Mouse (Mus musculus) hematopoietic stem cell, adult 5-6 weeks (primary cell): Measurements from ENCODE around the gene Ccnc. TPM values are rescaled to one million over a fixed set of nuclear protein-coding genes. Genes with fewer than 3 reads are reported as not detected.
A peak's percentile ranks its signal among the peaks of the same experiment; 100 is the strongest.

Source experiments
- ATAC-seq, 2 experiments: fragments of 125-278 bp in 1 of 2; replicated peaks in 1 of 2; 2 replicates each; pipeline ENCODE4 v1.8.0; 2016 to 2017; ENCODE audit warnings: inconsistent platforms in 2 of 2, mild to moderate bottlenecking in 2 of 2, moderate number of reproducible peaks in 2 of 2, low read depth in 1 of 2, moderate TSS enrichment in 1 of 2; ENCODE audit not compliant: low FRiP score in 2 of 2, poor library complexity in 2 of 2, severe bottlenecking in 2 of 2, insufficient read depth in 1 of 2, low TSS enrichment in 1 of 2
- total RNA-seq: library from RNA; stranded (forward); fragments of 172-1452, 232-1000 nt; gene quantifications from 2 replicates; pipeline ENCODE4 v1.2.3, GENCODE M21; 2017

Gene Ccnc
- total RNA-seq, 1 experiment from 2014 or later = 32.5 TPM

DNA sequence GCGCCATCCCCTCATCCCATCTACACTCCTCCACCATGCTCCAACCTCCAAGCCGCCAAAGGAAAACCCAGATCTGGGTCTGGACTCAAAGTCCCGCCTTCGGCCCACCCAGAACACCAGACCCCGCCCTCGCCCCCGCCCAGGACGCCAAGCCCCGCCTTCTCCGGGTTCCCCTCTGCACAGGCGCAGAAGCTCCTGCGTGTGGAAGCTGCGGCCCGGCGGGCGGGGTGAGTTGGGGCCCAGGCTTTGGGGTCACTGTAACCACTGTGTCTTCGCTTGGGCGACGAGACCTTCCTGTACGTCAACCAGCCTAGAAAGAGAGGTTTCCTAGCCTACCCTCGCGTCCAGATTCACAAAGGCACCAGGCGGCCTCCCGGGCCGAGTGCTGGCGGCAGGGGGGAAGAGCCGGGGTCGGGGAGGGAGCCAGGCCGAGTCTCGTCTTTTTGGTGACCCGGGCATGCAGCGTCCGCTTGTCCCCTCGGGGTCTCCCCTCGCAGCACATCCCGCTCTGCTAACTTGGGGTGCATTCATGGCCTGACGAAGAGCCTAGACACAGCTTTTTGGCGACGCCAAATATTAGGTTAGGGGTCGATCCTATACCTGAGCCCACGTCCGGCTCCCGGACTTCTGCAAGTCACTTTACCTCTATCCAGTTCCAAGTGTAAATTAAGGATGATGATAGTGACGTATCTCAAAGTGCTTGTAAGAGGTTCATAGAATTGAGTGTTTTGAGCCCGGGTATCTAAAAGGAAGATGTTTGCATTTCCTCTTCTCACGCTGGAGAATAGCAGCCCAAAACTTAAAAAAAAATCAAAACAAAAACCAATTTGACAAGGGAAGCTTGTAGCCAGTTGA lies 48.8 kb downstream of the Ccnc start:
- peak; percentile 96 for ATAC-seq

DNA sequence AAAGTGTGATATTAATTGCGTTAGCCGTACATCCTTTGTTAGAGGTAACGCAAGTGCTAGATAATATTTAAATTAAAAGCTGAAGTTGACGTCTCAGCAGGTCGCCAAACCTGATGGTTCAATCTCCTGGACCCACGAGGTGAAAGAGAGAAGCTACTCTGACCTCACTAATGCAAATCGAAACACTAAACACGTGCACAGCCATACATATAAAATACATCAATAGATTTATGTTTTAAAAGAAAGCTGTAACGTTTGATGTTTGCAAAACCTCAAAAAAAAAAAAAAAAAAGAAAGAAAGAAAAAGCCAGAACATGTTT lies 49.4 kb downstream of the Ccnc start:
- peak in 1 of 2 experiments; percentile 20; a peak in 1 of 4 replicates for ATAC-seq

DNA sequence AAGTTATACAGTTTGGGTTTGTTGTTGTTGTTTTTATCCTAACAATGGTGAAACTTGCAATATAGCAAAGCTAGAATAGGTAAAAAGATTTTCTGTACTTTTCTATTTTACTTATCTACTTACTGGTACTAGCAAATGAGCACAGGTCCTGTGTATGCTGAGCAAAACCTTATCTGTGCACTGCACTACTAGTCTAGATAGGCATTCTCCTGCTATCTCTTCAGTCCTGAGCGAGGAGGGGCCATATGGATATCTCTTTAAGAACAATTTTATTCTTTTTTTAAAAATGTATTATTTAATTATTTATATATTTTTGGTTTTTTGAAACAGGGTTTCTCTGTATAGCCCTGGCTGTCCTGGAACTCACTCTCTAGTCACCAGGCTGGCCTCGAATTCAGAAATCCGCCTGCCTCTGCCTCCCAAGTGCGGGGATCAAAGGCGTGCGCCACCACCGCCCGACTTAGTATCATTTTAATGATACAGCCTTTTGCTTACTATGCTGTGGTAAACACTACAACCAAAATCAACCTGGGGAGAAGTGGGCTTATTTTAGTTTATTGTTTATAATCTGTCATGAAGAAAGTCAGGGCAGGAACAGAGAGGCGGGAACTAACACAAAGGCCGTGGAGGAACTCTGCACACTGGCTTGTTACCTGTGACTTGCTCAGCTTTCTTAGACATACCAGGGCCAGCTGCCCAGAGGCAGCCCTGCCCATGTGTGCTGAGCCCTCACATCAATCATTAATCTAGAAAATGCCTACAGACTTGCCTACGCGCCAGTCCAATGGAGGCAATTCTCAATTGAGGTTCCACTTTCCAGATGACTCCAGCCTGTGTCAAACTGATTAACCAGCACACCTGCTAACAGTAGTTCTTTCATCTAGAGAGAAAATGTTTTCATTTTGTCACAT lies 53.6 kb downstream of the Ccnc start:
- no peak for ATAC-seq

DNA sequence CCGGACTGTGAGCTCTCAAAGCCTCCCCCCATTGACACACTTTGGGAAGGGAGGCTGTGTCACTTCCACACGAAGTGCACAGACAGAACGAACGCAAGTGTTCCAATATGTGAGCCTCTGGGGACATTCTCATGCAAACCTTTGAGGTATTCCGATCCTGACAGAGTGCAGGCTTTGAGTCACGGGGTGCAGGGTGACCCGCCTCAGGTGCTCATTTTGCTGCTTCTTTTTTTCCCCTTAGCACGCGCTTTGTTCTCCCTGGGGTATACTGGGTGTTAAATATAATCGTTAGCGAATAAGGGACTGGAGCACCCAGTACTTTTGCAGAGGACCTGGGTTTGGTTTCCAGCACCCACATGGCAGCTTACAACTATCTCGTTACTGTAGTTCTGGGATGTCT lies 58.8 kb downstream of the Ccnc start:
- ATAC-seq = no peak

DNA sequence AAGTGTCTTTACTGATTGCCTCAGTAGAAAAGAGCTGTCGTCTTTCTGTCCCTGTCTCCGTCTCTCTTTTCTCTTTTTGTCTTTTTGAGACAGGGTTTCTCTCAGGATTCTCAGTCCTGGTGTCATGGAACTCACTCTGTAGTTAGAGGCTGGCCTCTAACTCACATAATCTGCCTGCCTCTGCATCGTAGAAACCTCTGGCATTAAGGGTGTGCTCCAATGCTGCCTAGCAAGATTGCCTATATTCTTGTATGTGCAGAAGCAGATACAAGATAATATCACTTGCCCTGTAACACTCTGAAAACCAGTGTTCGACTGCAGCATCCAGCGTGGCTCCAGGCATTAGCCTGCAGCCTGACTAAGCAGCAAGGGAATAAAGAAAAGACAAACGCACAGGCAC lies 61.4 kb downstream of the Ccnc start:
- ATAC-seq = no peak

DNA sequence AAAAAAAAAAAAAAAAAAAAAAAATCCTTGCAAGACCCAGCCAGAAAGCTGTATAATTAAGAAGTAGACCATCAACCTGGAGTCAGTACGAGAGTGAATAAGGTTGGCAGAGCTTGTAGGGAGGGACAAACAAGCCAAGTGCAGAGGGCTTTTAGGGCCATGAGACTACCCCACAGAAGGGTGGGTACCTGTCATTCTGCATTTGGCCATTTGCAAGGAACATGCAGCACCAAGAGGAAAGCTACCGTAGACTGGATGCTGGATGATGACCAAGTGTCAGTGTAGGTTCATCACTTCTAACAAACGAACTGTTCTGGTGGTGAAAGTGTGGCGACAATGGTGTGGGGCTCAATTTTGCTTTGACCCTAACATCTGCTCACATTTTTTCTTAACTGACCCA lies 62.3 kb downstream of the Ccnc start:
- ATAC-seq = no peak

DNA sequence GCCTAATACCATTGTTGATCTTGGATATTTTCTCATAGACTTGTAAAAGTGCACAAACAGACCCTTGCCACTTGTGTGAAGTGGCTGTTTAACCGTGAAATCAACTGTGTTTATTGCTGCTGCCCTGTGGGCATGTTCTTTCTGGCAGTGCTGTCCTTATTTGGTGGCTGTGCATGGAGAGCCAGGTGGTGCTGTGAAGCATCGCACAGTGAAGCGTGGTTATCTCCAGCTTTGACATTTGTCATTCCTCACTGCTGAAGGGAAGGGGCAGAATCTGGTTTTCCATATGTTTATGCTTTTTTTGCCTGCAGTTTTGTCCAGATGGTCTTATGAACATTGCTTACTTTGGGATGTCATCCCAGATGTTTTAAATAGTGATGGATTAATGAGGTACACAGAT lies 66.1 kb downstream of the Ccnc start:
- no peak for ATAC-seq

DNA sequence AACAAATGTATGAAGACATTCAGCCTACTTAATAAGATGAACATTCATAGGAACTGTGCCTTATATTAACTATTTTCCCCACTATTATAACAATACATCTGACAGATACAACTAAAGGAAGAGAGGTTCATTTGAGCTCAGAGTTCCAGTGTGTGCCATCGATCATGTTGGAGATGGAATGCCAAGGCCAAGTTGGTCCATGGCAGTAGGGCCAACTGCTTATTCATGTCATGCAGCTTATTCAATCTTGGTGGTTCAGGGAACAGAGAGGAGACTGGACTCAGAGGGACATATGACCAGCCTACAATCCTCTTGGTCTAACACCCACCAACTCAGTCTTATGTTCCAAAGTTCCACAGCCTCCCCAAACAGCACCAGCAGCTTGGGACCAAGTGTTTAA lies 73.5 kb downstream of the Ccnc start:
- ATAC-seq = no peak

DNA sequence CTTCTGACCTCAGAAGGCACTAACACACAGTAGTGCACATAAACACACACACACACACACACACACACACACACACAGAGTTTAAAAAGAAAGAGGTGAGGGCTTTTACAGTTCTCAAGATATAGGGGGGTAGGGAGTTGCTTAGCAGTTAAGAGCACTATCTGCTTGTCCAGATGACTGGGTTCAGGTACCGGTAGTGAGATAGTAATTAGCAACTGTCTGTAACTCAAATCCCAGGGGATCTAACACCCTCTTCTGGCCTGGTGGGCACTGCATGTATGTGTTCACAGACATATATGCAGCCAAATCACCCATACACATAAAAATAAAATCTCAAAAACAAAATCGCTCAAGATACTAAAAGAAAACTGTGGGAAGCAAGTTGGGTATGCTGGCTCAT lies 74.1 kb downstream of the Ccnc start:
- no peak for ATAC-seq

DNA sequence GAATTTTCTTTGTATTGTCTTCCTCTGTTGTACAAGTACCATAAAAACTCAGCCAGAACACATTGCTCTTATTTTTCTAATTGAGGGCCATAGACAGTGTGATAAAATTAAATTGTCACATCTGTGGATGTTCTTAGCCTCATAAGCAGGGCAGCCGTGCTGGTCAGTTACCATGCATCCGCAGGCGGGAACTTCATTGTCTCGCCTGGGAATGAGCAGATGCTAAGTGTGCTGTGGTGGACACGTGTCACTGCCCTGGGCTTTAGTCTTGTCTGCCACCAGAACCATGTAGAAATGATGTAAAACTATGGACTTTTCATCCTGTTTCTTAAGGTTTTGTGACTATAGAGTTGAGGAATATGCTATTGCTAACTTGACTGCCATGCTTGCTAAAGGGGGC lies 79.7 kb downstream of the Ccnc start:
- ATAC-seq = no peak

Other genes starting within 250 kb of the Ccnc start
- not detected in 2 replicates for gene Prdm13, start 41.7 kb upstream of the Ccnc start, total RNA-seq
- 13.8 and 18.9 TPM in 2 replicates for gene Usp45, start 39.5 kb downstream of the Ccnc start, total RNA-seq
- gene Tstd3, start 39.5 kb downstream of the Ccnc start, total RNA-seq = 3.9 and 4.7 TPM in 2 replicates
- 98.4 and 206 TPM in 2 replicates for gene Pnisr, start 119.9 kb downstream of the Ccnc start, total RNA-seq
- gene Coq3, start 152.0 kb downstream of the Ccnc start, total RNA-seq = 7.3 and 7.4 TPM in 2 replicates
- gene Faxc, start 203.6 kb downstream of the Ccnc start, total RNA-seq = 0.55 and 0.63 TPM in 2 replicates